Mouse (Mus musculus) forebrain, embryonic 11.5 days (tissue): Measurements from ENCODE around the gene Senp8. TPM values are rescaled to one million over a fixed set of nuclear protein-coding genes. Genes with fewer than 3 reads are reported as not detected.

Source experiments
- ATAC-seq: fragments of 200-750 bp; cut with Nextera tagmentation; replicated peaks from 2 replicates; pipeline ENCODE4 v1.8.0; 2017; ENCODE audit warnings: moderate TSS enrichment; ENCODE audit not compliant: low FRiP score
- DNase-seq: peaks from one replicate; pipeline ENCODE4 v3.0.0-alpha.2; 2017; ENCODE audit warnings: low spot score
- H3K27ac ChIP-seq: fragments of 300-500 bp; sonication (generic); 2 replicates; pipeline ENCODE4 v1.5.1; 2014; ENCODE audit warnings: low read depth, low read length
- H3K27me3 ChIP-seq: fragments of 300-500 bp; sonication (generic); 2 replicates; pipeline ENCODE4 v1.6.1; 2014; ENCODE audit warnings: mild to moderate bottlenecking, low read length, mixed read lengths; ENCODE audit not compliant: control insufficient read depth, insufficient read depth
- H3K36me3 ChIP-seq: fragments of 300-500 bp; sonication (generic); 2 replicates; pipeline ENCODE4 v1.6.1; 2014; ENCODE audit warnings: mild to moderate bottlenecking, low read length, moderate library complexity, mixed read lengths; ENCODE audit not compliant: control insufficient read depth, insufficient read depth
- H3K4me1 ChIP-seq: fragments of 300-500 bp; sonication (generic); replicated peaks from 2 replicates; pipeline ENCODE4 v1.6.1; 2014; ENCODE audit warnings: low read length, mixed read lengths; ENCODE audit not compliant: control insufficient read depth, insufficient read depth
- H3K4me2 ChIP-seq: fragments of 300-500 bp; sonication (generic); 2 replicates; pipeline ENCODE4 v1.6.1; 2014; ENCODE audit warnings: low read depth, mild to moderate bottlenecking, low read length, moderate library complexity, mixed read lengths; ENCODE audit not compliant: severe bottlenecking
- H3K4me3 ChIP-seq: fragments of 300-500 bp; sonication (generic); 2 replicates; pipeline ENCODE4 v1.5.1; 2014; ENCODE audit warnings: low read depth, low read length
- H3K9ac ChIP-seq: fragments of 300-500 bp; sonication (generic); 2 replicates; pipeline ENCODE4 v1.6.1; 2014; ENCODE audit warnings: low read length
- H3K9me3 ChIP-seq: fragments of 300-500 bp; sonication (generic); 2 replicates; pipeline ENCODE4 v1.6.1; 2016; ENCODE audit warnings: low read length, mixed read lengths; ENCODE audit not compliant: control insufficient read depth
- WGBS: fragments of 180-500 bp; shearing (Covaris S2); extraction: QIAGEN DNeasy Blood & Tissue Kit; methylation state at CpG from one replicate; pipeline ENCODE4 v1.1.7; 2014; 5-methylcytosine and 5-hydroxymethylcytosine counted together
- polyA plus RNA-seq: library from polyadenylated mRNA; unstranded; fragments of >200 nt; fragmentation: Nextera tagmentation; extraction: Ambion mirVana; gene quantifications from 2 replicates; pipeline ENCODE4 v1.2.1, GENCODE M21; 2014

Senp8 gene
- polyA plus RNA-seq, 1 experiment from 2014 or later = 19.8 TPM

DNA sequence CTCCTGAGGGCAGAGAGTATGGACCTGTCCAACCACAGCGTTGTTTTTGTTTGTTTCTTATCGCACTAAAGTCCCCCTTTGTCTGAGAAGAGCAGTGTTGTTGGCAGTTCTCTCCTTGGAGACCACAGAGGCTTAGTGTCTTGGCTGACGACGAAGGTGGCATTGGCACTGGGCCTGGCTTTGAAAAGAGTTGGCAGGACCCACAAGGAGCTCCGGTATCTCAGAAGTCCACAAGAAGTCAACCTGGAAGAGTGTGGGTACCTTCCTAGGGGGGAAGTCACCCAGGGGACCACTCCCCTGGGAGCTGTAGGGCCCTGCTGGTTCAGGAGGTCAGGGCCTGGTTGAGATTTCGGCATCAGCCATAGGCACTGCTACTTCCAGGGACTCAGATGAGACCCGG lies 49.4 kb downstream of the Senp8 start:
- H3K4me2 ChIP-seq = no peak overlapping the region
- H3K4me1 ChIP-seq = no peaks in the 10 kb centered on the region
- ATAC-seq (no peak), DNase-seq (no peak)
- no peak overlapping the region for H3K9ac ChIP-seq
- no peak overlapping the region for H3K27ac ChIP-seq
- no peaks in the 10 kb centered on the region for H3K9me3 ChIP-seq
- no peak overlapping the region for H3K4me3 ChIP-seq
- no peaks in the 10 kb centered on the region for H3K27me3 ChIP-seq
- 91% methylated on average over 7 of the region's 7 CpGs for WGBS
- no peaks in the 10 kb centered on the region for H3K36me3 ChIP-seq

DNA sequence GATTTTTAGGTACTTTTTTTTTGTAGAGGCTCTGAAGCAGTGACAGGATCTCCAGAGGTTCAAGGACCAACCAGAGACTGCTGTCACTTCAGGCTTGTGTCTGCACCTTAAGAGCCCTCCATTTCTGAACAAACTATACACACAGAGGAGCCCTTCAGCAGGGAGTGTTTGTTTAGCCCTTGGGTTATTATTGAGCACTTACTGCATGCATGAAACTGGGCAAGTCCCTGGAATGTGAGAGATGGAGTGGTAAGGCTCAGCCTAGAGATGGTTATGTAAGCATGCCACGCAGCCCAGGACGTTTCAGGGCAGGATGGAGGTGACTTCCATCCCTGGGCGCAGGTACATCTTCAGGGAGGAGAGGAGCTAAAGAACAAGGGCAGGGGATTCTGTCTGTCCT lies 54.1 kb downstream of the Senp8 start:
- no peak for ATAC-seq
- H3K4me1 ChIP-seq = no peaks in the 10 kb centered on the region; the same call in 1 of the 2 replicates
- no peak overlapping the region for H3K4me3 ChIP-seq
- no peak overlapping the region for H3K4me2 ChIP-seq
- H3K9me3 ChIP-seq = no peaks in the 10 kb centered on the region
- H3K27ac ChIP-seq = no peak overlapping the region
- 79% methylated on average over 3 of the region's 3 CpGs for WGBS
- no peaks in the 10 kb centered on the region for H3K36me3 ChIP-seq
- no peaks in the 10 kb centered on the region for H3K27me3 ChIP-seq
- no peak for DNase-seq
- no peak overlapping the region for H3K9ac ChIP-seq

DNA sequence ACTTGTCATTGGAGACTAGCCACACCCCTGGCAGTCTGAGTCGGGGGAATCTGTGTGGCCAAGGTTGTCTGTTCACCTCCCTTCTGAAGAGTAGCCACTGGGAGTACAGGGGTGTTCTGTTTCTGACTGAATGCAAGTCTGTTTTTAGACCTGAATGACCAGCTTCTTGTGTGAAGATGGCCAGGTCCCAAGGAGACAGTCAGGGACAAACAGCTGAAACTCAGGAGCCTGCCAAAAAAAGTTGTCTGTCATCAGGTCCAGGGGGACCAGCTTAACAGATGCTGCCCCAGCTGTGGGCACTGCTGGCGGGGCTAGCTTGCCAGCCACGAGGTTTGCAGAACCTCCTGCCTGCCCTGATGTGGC lies 55.1 kb downstream of the Senp8 start:
- H3K27ac ChIP-seq = no peak overlapping the region
- WGBS = 52% methylated on average over 3 of the region's 3 CpGs
- H3K36me3 ChIP-seq = no peaks in the 10 kb centered on the region

DNA sequence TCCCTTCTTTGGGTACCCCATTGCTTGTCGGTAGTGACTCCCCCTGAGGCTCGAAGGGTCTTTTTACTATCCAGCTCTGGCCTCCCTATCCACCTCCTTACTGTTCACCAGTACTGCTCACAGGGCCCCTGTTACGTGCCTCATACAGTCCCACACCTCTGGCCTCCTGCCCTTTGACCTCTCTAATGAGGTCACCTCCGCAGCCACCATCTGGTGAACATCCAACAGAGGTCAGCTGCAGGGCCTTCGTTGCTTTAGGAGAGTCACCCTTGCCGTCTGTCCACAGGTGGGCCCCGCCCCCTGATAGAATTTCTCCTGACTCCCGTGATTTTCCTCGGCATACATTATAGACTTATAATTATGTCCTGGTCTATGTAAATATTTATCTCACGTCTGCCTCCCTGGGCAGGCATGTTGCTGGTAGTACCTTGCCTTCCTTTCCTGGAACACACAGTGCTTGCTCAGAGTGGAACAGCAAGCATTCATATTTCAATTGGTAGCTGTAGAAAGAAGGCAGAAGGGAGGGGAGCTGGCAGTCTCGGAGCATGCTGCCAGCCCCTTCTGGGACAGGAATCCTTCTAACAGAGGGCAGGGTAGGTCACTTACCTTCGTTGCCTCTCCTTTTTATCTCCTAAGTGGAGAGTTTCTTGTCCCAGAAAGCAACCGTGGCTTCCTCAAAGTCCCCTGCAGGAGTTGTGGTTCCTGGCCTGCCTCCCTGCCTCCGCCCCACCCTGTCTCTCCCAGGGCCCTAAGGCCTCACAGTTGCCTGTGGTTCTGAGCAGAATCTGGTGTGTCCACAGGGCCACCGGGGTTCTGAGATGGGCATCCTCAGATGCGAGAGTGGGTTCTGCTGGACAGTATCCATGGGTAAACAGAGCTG lies 55.7 kb downstream of the Senp8 start:
- Histone ChIP-seq H3K4me2 (no peak overlapping the region), H3K27ac (no peak overlapping the region), H3K4me1 (no peaks in the 10 kb centered on the region; the same call in 1 of the 2 replicates), H3K4me3 (no peak overlapping the region), H3K36me3 (no peaks in the 10 kb centered on the region), H3K27me3 (no peaks in the 10 kb centered on the region), H3K9ac (no peak overlapping the region), H3K9me3 (no peaks in the 10 kb centered on the region)
- no peak for DNase-seq
- ATAC-seq = no peak
- 64% methylated on average over 16 of the region's 16 CpGs for WGBS

More for the DNA sequence above, 55.1 kb downstream of the Senp8 start:
- Histone ChIP-seq H3K9me3 (no peaks in the 10 kb centered on the region), H3K27me3 (no peaks in the 10 kb centered on the region), H3K4me3 (no peak overlapping the region), H3K4me1 (no peaks in the 10 kb centered on the region; the same call in 1 of the 2 replicates), H3K4me2 (no peak overlapping the region), H3K9ac (no peak overlapping the region)
- DNase-seq (no peak), ATAC-seq (no peak)

DNA sequence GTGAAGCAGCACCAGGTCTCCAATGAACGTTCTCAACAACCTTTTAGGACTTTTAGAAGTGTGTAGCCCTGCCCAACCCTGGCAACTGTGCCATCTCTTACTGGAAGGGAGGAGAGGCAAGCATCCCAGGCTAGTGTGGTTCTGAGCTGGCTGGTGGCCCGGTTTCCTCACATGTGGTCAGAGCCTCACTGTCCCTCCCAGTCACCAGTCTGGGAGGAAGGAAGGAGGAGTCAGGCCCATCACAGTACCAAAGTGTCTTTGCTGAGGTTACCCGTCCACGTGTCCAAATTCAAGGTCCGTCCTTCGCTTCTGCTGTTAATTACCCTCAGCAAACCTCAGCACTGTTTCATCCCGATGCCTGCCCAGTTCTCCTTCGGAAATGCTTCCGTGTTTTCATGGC lies 58.4 kb downstream of the Senp8 start:
- Histone ChIP-seq H3K4me3 (no peak overlapping the region), H3K4me1 (no peaks in the 10 kb centered on the region; the same call in 1 of the 2 replicates), H3K36me3 (no peaks in the 10 kb centered on the region), H3K9me3 (no peaks in the 10 kb centered on the region), H3K4me2 (peak overlapping the region; percentile 50), H3K27me3 (no peaks in the 10 kb centered on the region), H3K9ac (no peak overlapping the region; the same call in 1 of the 2 replicates), H3K27ac (no peak overlapping the region)
- 36% methylated on average over 9 of the region's 9 CpGs for WGBS
- no peak for DNase-seq
- ATAC-seq = no peak

DNA sequence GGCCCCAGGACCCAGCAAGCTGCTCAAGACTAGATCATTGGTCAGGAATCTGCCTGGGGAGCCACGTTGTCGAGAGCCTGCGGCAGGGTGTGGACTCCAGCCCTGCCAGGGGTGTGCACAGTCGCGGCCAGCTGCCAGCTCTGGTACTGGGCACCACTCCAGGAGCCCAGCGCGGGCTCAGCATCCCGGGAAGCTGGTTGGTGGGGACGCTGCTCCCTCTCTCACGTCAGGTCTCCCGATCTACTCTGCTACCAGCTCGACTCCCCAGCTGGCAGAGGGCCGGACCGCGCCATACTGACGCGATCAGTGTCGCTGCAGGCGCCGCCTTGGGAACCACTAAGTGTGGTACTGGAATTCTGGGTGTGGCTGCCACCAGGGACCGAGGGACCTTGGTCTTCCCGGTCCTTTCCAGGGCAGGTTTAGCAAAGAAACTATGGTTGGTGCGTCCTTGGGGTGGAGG lies 58.8 kb downstream of the Senp8 start:
- WGBS = 3% methylated on average over 23 of the region's 23 CpGs
- H3K9me3 ChIP-seq = no peaks in the 10 kb centered on the region
- peak; percentile 66 for DNase-seq
- H3K4me2 ChIP-seq = peak overlapping the region; percentile 50
- no peaks in the 10 kb centered on the region for H3K27me3 ChIP-seq
- no peaks in the 10 kb centered on the region; the same call in 1 of the 2 replicates for H3K4me1 ChIP-seq
- no peak overlapping the region for H3K27ac ChIP-seq
- ATAC-seq = peak; percentile 51
- H3K9ac ChIP-seq = peak overlapping the region; percentile 20; the same call in 1 of the 2 replicates
- no peaks in the 10 kb centered on the region for H3K36me3 ChIP-seq
- H3K4me3 ChIP-seq = peak overlapping the region; percentile 12; the same call in 1 of the 2 replicates

DNA sequence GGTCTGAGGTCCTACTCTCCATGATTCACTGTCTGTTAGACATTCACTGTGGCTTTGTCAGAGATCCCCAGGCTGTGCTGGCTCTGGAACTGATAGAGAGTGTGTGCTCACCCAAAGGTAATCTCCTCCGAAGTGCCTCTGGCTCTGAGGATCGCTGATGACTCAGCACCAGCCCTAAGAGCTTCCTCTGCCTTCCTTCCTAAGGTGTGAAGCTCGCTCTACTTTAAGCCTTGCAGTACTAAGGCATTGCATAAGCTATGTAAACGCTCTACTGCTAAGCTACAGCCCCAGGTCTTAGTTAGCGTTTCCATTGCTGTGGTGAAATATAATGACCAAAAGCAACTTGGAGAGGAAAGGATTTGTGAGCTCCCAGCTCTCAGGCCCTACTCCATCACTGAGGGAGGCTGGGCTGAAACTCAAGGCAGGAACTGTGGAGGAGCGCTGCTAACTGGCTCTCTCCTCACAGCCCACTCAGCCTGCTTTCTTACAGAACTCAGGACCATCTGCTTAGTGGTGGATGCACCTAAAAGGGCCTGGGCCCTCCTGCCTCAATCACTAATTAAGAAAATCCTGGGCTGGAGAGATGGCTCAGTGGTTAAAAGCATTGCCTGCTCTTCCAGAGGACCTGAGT lies 63.0 kb downstream of the Senp8 start:
- 36% methylated on average over 6 of the region's 6 CpGs for WGBS

More for the DNA sequence above, 63.0 kb downstream of the Senp8 start:
- Histone ChIP-seq H3K9me3 (no peaks in the 10 kb centered on the region), H3K4me1 (no peaks in the 10 kb centered on the region; the same call in 1 of the 2 replicates), H3K4me2 (no peak overlapping the region), H3K27me3 (no peaks in the 10 kb centered on the region), H3K9ac (no peak overlapping the region), H3K36me3 (no peaks in the 10 kb centered on the region), H3K4me3 (no peak overlapping the region), H3K27ac (no peak overlapping the region)
- DNase-seq = no peak
- no peak for ATAC-seq
